Comparison of ENCODE assay signal across 20 mouse cellular contexts in genomic region chr14:55348098-55348497, GRCm38 (mm10).
DNase-seq lines count a peak whose midpoint lies in the region; ATAC-seq and TF ChIP-seq lines count a peak whose summit lies in the region.
"Had no signal": no experiment of that assay in that cellular context is flagged by ENCODE, and none has a peak within 500 bp of the region (broad histone marks: within the 10 kb centered on the region; RNA-seq: fewer than 3 reads in every experiment).

No protein-coding gene starts in this region.

- ATAC-seq in heart, embryonic 11.5 days (replicated peaks; ENCODE audit: insufficient number of reproducible peaks, low FRiP score, low TSS enrichment): no peak
- ATAC-seq: forebrain, embryonic 14.5 days had no signal

- no peak overlapping the region for H3K9ac ChIP-seq in heart, adult 2 months (ENCODE audit: low read depth, low read length)
- H3K9ac ChIP-seq in heart, embryonic 11.5 days (ENCODE audit: low read depth, low read length): no peak overlapping the region
- H3K9ac ChIP-seq: lung, embryonic 14.5 days had no signal

- WGBS in heart, adult 2 months: 58% methylated on average over 4 of the region's 4 CpGs
- WGBS in heart, embryonic 11.5 days (ENCODE audit: insufficient replicate concordance): 87% methylated on average over 4 of the region's 4 CpGs
- WGBS in cerebellum, adult 2 months: 8% methylated on average over 4 of the region's 4 CpGs
- 87% methylated on average over 4 of the region's 4 CpGs for WGBS in forebrain, embryonic 10.5 days

- intact Hi-C loops in heart, adult 2 months (cut with DNase I): loop anchor here (5.0 kb wide), 2 partner anchors 46 to 89 kb away; no protein-coding TSS in a partner anchor

- no peaks in the 10 kb centered on the region for H3K27me3 ChIP-seq in heart, adult 2 months (ENCODE audit: control insufficient read depth, insufficient read depth, low read length)
- H3K27me3 ChIP-seq in heart, embryonic 11.5 days (ENCODE audit: control insufficient read depth, insufficient read depth, low read length): no peaks in the 10 kb centered on the region
- H3K27me3 ChIP-seq in cerebellum, adult 2 months (ENCODE audit: control insufficient read depth, insufficient read depth, low read length): no peaks in the 10 kb centered on the region
- no peaks in the 10 kb centered on the region for H3K27me3 ChIP-seq in forebrain, embryonic 10.5 days (ENCODE audit: poor library complexity, severe bottlenecking)

- no peak overlapping the region for H3K4me2 ChIP-seq in heart, embryonic 11.5 days
- H3K4me2 ChIP-seq: liver, embryonic 11.5 days; lung, embryonic 14.5 days; midbrain, embryonic 11.5 days had no signal

- no peak for TF ChIP-seq POLR2A in heart, adult 2 months (IDR thresholded peaks at IDR 0.05; ENCODE audit: insufficient read depth, low read depth, low read length)
- TF ChIP-seq POLR2A in cerebellum, adult 2 months (IDR thresholded peaks at IDR 0.05; ENCODE audit: borderline replicate concordance, insufficient read depth, low read length): no peak

- no peaks in the 10 kb centered on the region for H3K4me1 ChIP-seq in heart, adult 2 months (ENCODE audit: control insufficient read depth, insufficient read depth, low read length)
- H3K4me1 ChIP-seq in heart, embryonic 11.5 days (ENCODE audit: control insufficient read depth, insufficient read depth, low read length): no peaks in the 10 kb centered on the region
- peaks cover 20% of the 10 kb centered on the region; the same call in 1 of the 2 replicates for H3K4me1 ChIP-seq in cerebellum, adult 2 months (ENCODE audit: control insufficient read depth, insufficient read depth, low read length)
- no peaks in the 10 kb centered on the region for H3K4me1 ChIP-seq in forebrain, embryonic 10.5 days
- H3K4me1 ChIP-seq: limb, embryonic 10.5 days had no signal

- no peaks in the 10 kb centered on the region for H3K9me3 ChIP-seq in heart, embryonic 11.5 days (replicated peaks; ENCODE audit: control insufficient read depth, low read length)
- no peaks in the 10 kb centered on the region for H3K9me3 ChIP-seq in forebrain, embryonic 10.5 days
- H3K9me3 ChIP-seq: limb, embryonic 10.5 days had no signal

- 0 out of 2 replicates have a peak, but pooled peaks have one; percentile 9 for TF ChIP-seq EP300 in heart, adult 2 months (IDR thresholded peaks at IDR 0.05; ENCODE audit: insufficient read depth, low read depth, low read length)

- H3K27ac ChIP-seq in heart, adult 2 months: peak overlapping the region; percentile 73
- no peak overlapping the region for H3K27ac ChIP-seq in heart, embryonic 11.5 days (ENCODE audit: low read depth, low read length)
- peak overlapping the region; percentile 41 for H3K27ac ChIP-seq in cerebellum, adult 2 months (ENCODE audit: insufficient read depth, low read length)
- H3K27ac ChIP-seq in forebrain, embryonic 10.5 days: no peak overlapping the region
- H3K27ac ChIP-seq: limb, embryonic 10.5 days had no signal

- no peak overlapping the region for H3K4me3 ChIP-seq in heart, adult 2 months
- H3K4me3 ChIP-seq in heart, embryonic 11.5 days (ENCODE audit: low read depth, low read length): no peak overlapping the region
- no peak overlapping the region for H3K4me3 ChIP-seq in cerebellum, adult 2 months (replicated peaks; ENCODE audit: insufficient read depth, low read depth, low read length)
- H3K4me3 ChIP-seq in forebrain, embryonic 10.5 days: no peak overlapping the region
- H3K4me3 ChIP-seq: limb, embryonic 10.5 days; myocyte had no signal

- peaks cover 6% of the 10 kb centered on the region; the same call in 1 of the 2 replicates for H3K36me3 ChIP-seq in heart, adult 2 months (ENCODE audit: control insufficient read depth, insufficient read depth, low read length)
- no peaks in the 10 kb centered on the region for H3K36me3 ChIP-seq in heart, embryonic 11.5 days (ENCODE audit: control insufficient read depth, insufficient read depth, low read length)
- H3K36me3 ChIP-seq in forebrain, embryonic 10.5 days (replicated peaks): no peaks in the 10 kb centered on the region
- H3K36me3 ChIP-seq: limb, embryonic 10.5 days had no signal

- no peaks in the 10 kb centered on the region for H3K79me2 ChIP-seq in heart, adult 2 months (replicated peaks; ENCODE audit: control insufficient read depth, insufficient read depth, low read length)

- no peak for TF ChIP-seq CTCF in heart, adult 2 months (IDR thresholded peaks at IDR 0.05)
- TF ChIP-seq CTCF in cerebellum, adult 2 months (IDR thresholded peaks at IDR 0.05; ENCODE audit: borderline replicate concordance, insufficient read depth, low read depth, low read length): no peak

- DNase-seq in heart, adult 2 months: peak in 1 of 2 experiments; percentile 53
- peak; percentile 96 for DNase-seq in brain, adult 2 months (ENCODE audit: low read depth, low spot score)
- peak; percentile 85 to 94 for DNase-seq in cerebellum, adult 2 months
- peak; percentile 37 to 56 for DNase-seq in heart, adult 9 months (ENCODE audit: low spot score in 2 of 2)
- no peak for DNase-seq in forebrain, embryonic 10.5 days (ENCODE audit: extremely low spot score, low spot score)
- DNase-seq in embryo, embryonic 11 days: no peak
- no peak for DNase-seq in natural killer cell, adult 2 months (ENCODE audit: low spot score in 2 of 2)
- DNase-seq: adrenal gland, postnatal 14 days; kidney, adult 9 months; kidney, postnatal 36 days; lung, embryonic 14.5 days; lung, postnatal 4 days; retina, postnatal 1 day; thymus, adult 18-20 months had no signal

Comparison
In these comparisons a context has a peak if more than half of its experiments do, and no peak if none do; other contexts are left out.
1. H3K27ac ChIP-seq: peak in heart, adult 2 months (single experiment) and cerebellum, adult 2 months (single experiment); none in heart, embryonic 11.5 days (single experiment) and forebrain, embryonic 10.5 days (single experiment).
2. DNase-seq: peak in brain, adult 2 months (single experiment), cerebellum, adult 2 months (2 of 2) and heart, adult 9 months (2 of 2); none in forebrain, embryonic 10.5 days (single experiment), embryo, embryonic 11 days (single experiment) and natural killer cell, adult 2 months (0 of 2).